In genomic region chr4:139145156-139145555, GRCm38 (mm10) we compare ENCODE assay signal across 9 mouse cellular contexts. TPM values are rescaled to one million over a fixed set of nuclear protein-coding genes. Genes with fewer than 3 reads are reported as not detected.
A peak's percentile ranks its signal among the peaks of the same experiment; 100 is the strongest.
DNase-seq lines count a peak whose midpoint lies in the region; ATAC-seq and TF ChIP-seq lines count a peak whose summit lies in the region.
"Had no signal": no experiment of that assay in that cellular context is flagged by ENCODE, and none has a peak within 500 bp of the region (broad histone marks: within the 10 kb centered on the region; RNA-seq: fewer than 3 reads in every experiment).

No protein-coding gene starts in this region.

- H3K9me3 ChIP-seq in CH12.LX (replicated peaks; ENCODE audit: low read length): peaks cover 19% of the 10 kb centered on the region
- no peaks in the 10 kb centered on the region for H3K9me3 ChIP-seq in liver, postnatal 0 days (ENCODE audit: low read length)
- H3K9me3 ChIP-seq: lung, embryonic 15.5 days had no signal

- TF ChIP-seq EP300 in CH12.LX (IDR thresholded peaks at IDR 0.05; ENCODE audit: low read length): no peak
- no peak for TF ChIP-seq EP300 in liver, postnatal 0 days (IDR thresholded peaks at IDR 0.05; ENCODE audit: low read depth)

- TF ChIP-seq POLR2A in CH12.LX (IDR thresholded peaks at IDR 0.05; ENCODE audit: low read depth, low read length): no peak

- in situ Hi-C loops in CH12.LX (cut with MboI; ENCODE audit: low pct_ligation_motif_present, low pct_unique_long_range_greater_than_20kb, low sequenced_read_pairs): no loop called here

- peaks cover 13% of the 10 kb centered on the region for H3K27me3 ChIP-seq in CH12.LX (replicated peaks)
- no peaks in the 10 kb centered on the region for H3K27me3 ChIP-seq in liver, postnatal 0 days (ENCODE audit: insufficient read depth, low read length)
- H3K27me3 ChIP-seq: lung, embryonic 15.5 days had no signal

- peak; percentile 56 for TF ChIP-seq CTCF in layer of hippocampus, adult 2 months (conservative IDR thresholded peaks at IDR 0.05)
- peak in 1 of 2 experiments; percentile 61; a peak in 2 of 4 replicates for TF ChIP-seq CTCF in CH12.LX (conservative IDR thresholded peaks at IDR 0.05 in 1 of 2, IDR thresholded peaks at IDR 0.05 in 1 of 2; ENCODE audit: low read depth in 2 of 2, low read length in 2 of 2)
- TF ChIP-seq CTCF in liver, postnatal 0 days (IDR thresholded peaks at IDR 0.05; ENCODE audit: low read depth): peak; percentile 77

- no peak for ATAC-seq in liver, postnatal 0 days

- DNase-seq in layer of hippocampus, adult 2 months (ENCODE audit: low spot score in 2 of 2): no peak
- no peak for DNase-seq in layer of hippocampus, adult 9-11 months
- DNase-seq in CH12.LX (ENCODE audit: extremely low read depth) (peak; percentile 27), MN1 (ENCODE audit: low spot score) (peak; percentile 32)
- peak; percentile 63 for DNase-seq in liver, postnatal 0 days
- no peak for DNase-seq in Muller cell, postnatal 12 days (ENCODE audit: inconsistent ontology term)
- no peak for DNase-seq in adrenal gland, adult 2 months
- DNase-seq: gastrocnemius, postnatal 14 days had no signal

- H3K4me1 ChIP-seq in CH12.LX (ENCODE audit: control insufficient read depth in 1 of 2, insufficient read depth in 2 of 2): no peaks in the 10 kb centered on the region
- H3K4me1 ChIP-seq in liver, postnatal 0 days (ENCODE audit: insufficient read depth): peaks cover 2% of the 10 kb centered on the region; the same call in 1 of the 2 replicates

- no peak overlapping the region for H3K4me3 ChIP-seq in layer of hippocampus, adult 2 months
- no peak overlapping the region for H3K4me3 ChIP-seq in CH12.LX (replicated peaks in 1 of 3; ENCODE audit: low read depth in 2 of 3, low read length in 2 of 3, poor library complexity in 1 of 3)
- H3K4me3 ChIP-seq in liver, postnatal 0 days (ENCODE audit: low read depth, low read length): no peak overlapping the region
- H3K4me3 ChIP-seq: lung, embryonic 15.5 days had no signal

- peak; percentile 37 for TF ChIP-seq RAD21 in CH12.LX (IDR thresholded peaks at IDR 0.05; ENCODE audit: low read depth, low read length)

- H3K27ac ChIP-seq in layer of hippocampus, adult 2 months: no peak overlapping the region
- no peak overlapping the region for H3K27ac ChIP-seq in CH12.LX (ENCODE audit: insufficient read depth, low read depth)
- no peak overlapping the region for H3K27ac ChIP-seq in liver, postnatal 0 days (ENCODE audit: low read depth)
- H3K27ac ChIP-seq: lung, embryonic 15.5 days had no signal

- H3K4me2 ChIP-seq in CH12.LX (ENCODE audit: insufficient read depth, low read depth, poor library complexity, severe bottlenecking): no peak overlapping the region
- no peak overlapping the region for H3K4me2 ChIP-seq in liver, postnatal 0 days (ENCODE audit: low read depth, low read length)
- H3K4me2 ChIP-seq: lung, embryonic 15.5 days had no signal

- WGBS in liver, postnatal 0 days (ENCODE audit: insufficient replicate concordance): 87% methylated on average over 11 of the region's 11 CpGs

- no peaks in the 10 kb centered on the region for H3K79me2 ChIP-seq in CH12.LX (replicated peaks; ENCODE audit: control insufficient read depth, extremely low read depth, insufficient read depth, poor library complexity, severe bottlenecking)

- H3K9ac ChIP-seq in CH12.LX (ENCODE audit: insufficient read depth, low read depth): no peak overlapping the region
- no peak overlapping the region for H3K9ac ChIP-seq in liver, postnatal 0 days (replicated peaks)
- H3K9ac ChIP-seq: lung, embryonic 15.5 days had no signal

- no peaks in the 10 kb centered on the region for H3K36me3 ChIP-seq in CH12.LX (replicated peaks in 1 of 2; ENCODE audit: control insufficient read depth in 1 of 2, insufficient read depth in 1 of 2, low read length in 1 of 2)
- H3K36me3 ChIP-seq in liver, postnatal 0 days (replicated peaks; ENCODE audit: insufficient read depth, low read length): no peaks in the 10 kb centered on the region
- H3K36me3 ChIP-seq: lung, embryonic 15.5 days had no signal

- dilution Hi-C loops in CH12.LX (cut with MboI; ENCODE audit: extremely low pct_ligation_motif_present, extremely low pct_unique_long_range_greater_than_20kb, low sequenced_read_pairs): no loop called here

TF ChIP-seq in CH12.LX, 34 proteins besides CTCF, POLR2A, EP300 and RAD21:
- TF ChIP-seq SMC3 (IDR thresholded peaks at IDR 0.05; ENCODE audit: low read depth, low read length) (peak; percentile 45), KAT2A (IDR thresholded peaks at IDR 0.05; ENCODE audit: insufficient replicate concordance, low read length) (no peak)

RNA-seq across cellular contexts. Expression of gene Minos1, which starts 14.2 kb away (rescaled TPM):
- 100 to 1,000 TPM; 184 to 196 TPM for total RNA-seq in layer of hippocampus, adult 2 months (2021)
- total RNA-seq in CH12.LX (2012; rRNA removed) (139 and 151 TPM in 2 replicates), CH12.LX (2014; rRNA removed) (36.8 and 39.2 TPM in 2 replicates)
- polyA plus RNA-seq in CH12.LX (2012; ENCODE audit: insufficient read length, low read depth): 410 and 418 TPM in 2 replicates
- polyA plus RNA-seq in liver, postnatal 0 days (2015; fragmentation: Nextera tagmentation; extraction: Ambion mirVana): 384 and 387 TPM in 2 replicates
- 100 to 1,000 TPM; 333 to 412 TPM for total RNA-seq in adrenal gland, adult 2 months (2021)
- polyA plus RNA-seq in adrenal gland, adult 2 months (2012; rRNA removed): 26.7 and 38.9 TPM in 2 replicates

RNA-seq across cellular contexts. Expression of gene Capzb, which starts 47.5 kb away (rescaled TPM):
- total RNA-seq in layer of hippocampus, adult 2 months (2021): 100 to 1,000 TPM; 374 to 416 TPM
- total RNA-seq in CH12.LX (2012; rRNA removed) (83.5 and 86.4 TPM in 2 replicates), CH12.LX (2014; rRNA removed) (144 and 160 TPM in 2 replicates)
- 382 and 388 TPM in 2 replicates for polyA plus RNA-seq in CH12.LX (2012; ENCODE audit: insufficient read length, low read depth)
- polyA plus RNA-seq in liver, postnatal 0 days (2015; fragmentation: Nextera tagmentation; extraction: Ambion mirVana): 136 and 143 TPM in 2 replicates
- 100 to 1,000 TPM; 312 to 392 TPM for total RNA-seq in adrenal gland, adult 2 months (2021)
- polyA plus RNA-seq in adrenal gland, adult 2 months (2012; rRNA removed): 140 and 199 TPM in 2 replicates

RNA-seq across cellular contexts. Expression of gene Nbl1, which starts 52.4 kb away (rescaled TPM):
- total RNA-seq in layer of hippocampus, adult 2 months (2021): 10 to 100 TPM; 84.4 to 89.9 TPM
- total RNA-seq in CH12.LX (2012; rRNA removed) (0.55 and 0.89 TPM in 2 replicates), CH12.LX (2014; rRNA removed) (1.4 and 1.5 TPM in 2 replicates)
- polyA plus RNA-seq in CH12.LX (2012; ENCODE audit: insufficient read length, low read depth): 2.0 and 3.3 TPM in 2 replicates
- 3.0 and 3.1 TPM in 2 replicates for polyA plus RNA-seq in liver, postnatal 0 days (2015; fragmentation: Nextera tagmentation; extraction: Ambion mirVana)
- total RNA-seq in adrenal gland, adult 2 months (2021): 10 to 100 TPM; 44.0 to 64.4 TPM
- polyA plus RNA-seq in adrenal gland, adult 2 months (2012; rRNA removed): 135 and 182 TPM in 2 replicates

Comparison
In these comparisons a context has a peak if more than half of its experiments do, and no peak if none do; other contexts are left out.
1. DNase-seq: peak in CH12.LX (single experiment), MN1 (single experiment) and liver, postnatal 0 days (single experiment); none in layer of hippocampus, adult 2 months (0 of 2), layer of hippocampus, adult 9-11 months (single experiment), Muller cell, postnatal 12 days (single experiment) and adrenal gland, adult 2 months (single experiment).
2. RNA of gene Nbl1, which starts 52.4 kb away (total RNA-seq): 84.4 to 89.9 TPM in layer of hippocampus, adult 2 months and 44.0 to 64.4 TPM in adrenal gland, adult 2 months; 0.55 to 1.5 TPM in CH12.LX; every median in the first group is over 10 times any median in the second.